Mouse (Mus musculus) cortical plate, adult 2 months (tissue): ENCODE results near the gene Kcna7.

Experiments used
- CTCF ChIP-seq: fragments of 200-500 bp; IDR thresholded peaks from 2 replicates; pipeline ENCODE4 v1.5.1; 2011; ENCODE audit warnings: mild to moderate bottlenecking, control low read depth, low read length; ENCODE audit not compliant: insufficient read depth; ENCODE audit errors: extremely low read depth
- POLR2A ChIP-seq: fragments of 200-500 bp; IDR thresholded peaks from 2 replicates; pipeline ENCODE4 v1.6.1; 2011; ENCODE audit warnings: mild to moderate bottlenecking, low read length, control low read depth; ENCODE audit not compliant: insufficient read depth; ENCODE audit errors: extremely low read depth

DNA sequence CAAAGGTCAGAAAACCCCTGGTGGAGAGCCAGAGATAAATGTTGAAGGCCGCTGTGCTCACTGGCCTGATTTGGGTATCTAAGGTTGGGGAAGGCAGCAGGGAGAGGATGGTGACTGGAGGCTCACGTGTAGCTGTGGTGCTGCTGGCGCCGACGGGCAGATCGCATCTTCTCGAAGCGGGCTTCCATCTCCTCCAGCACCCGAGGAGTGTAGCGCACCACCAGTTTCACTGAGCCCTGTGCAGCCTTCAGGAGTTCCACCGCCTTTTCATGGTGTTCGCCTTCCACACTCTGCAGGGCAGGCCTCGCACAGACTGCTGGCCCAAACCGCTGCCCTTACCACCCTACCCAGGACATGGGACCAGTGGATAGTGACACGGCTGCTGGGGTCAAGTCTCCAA, 37.3 kb upstream of the Kcna7 start:
- TF ChIP-seq CTCF (no peak), POLR2A (0 out of 2 replicates have a peak, but pooled peaks have one; percentile 10)
